Mouse (Mus musculus): ENCODE results near the gene Zfp641. TPM values are rescaled to one million over a fixed set of nuclear protein-coding genes. Genes with fewer than 3 reads are reported as not detected.

The Zfp641 gene
- polyA plus RNA-seq, 1 experiment from 2014 or later: 0.15 TPM

- ATAC-seq (ENCODE audit: low read depth): no peak
- H3K27me3 ChIP-seq (ENCODE audit: control insufficient read depth, insufficient read depth, low read depth, low read length): no peaks in the 10 kb centered on the region
- H3K4me2 ChIP-seq (ENCODE audit: low read depth, low read length): no peak overlapping the region
- no peaks in the 10 kb centered on the region for H3K4me1 ChIP-seq (ENCODE audit: control insufficient read depth, low read depth, low read length)
- H3K9me3 ChIP-seq (replicated peaks; ENCODE audit: control insufficient read depth, low read length): no peaks in the 10 kb centered on the region
- no peaks in the 10 kb centered on the region for H3K36me3 ChIP-seq (ENCODE audit: control insufficient read depth, insufficient read depth)
- WGBS (ENCODE audit: insufficient replicate concordance): 77% methylated on average over 13 of the region's 13 CpGs
- no peak overlapping the region for H3K9ac ChIP-seq (ENCODE audit: low read depth, low read length)
- no peak overlapping the region for H3K27ac ChIP-seq (ENCODE audit: low read length)
- H3K4me3 ChIP-seq (ENCODE audit: low read depth, low read length): no peak overlapping the region
These were observed 39.7 kb downstream of the Zfp641 start for GRCm38 (mm10) chr15:98256271-98256670.

Other genes starting within 250 kb of the Zfp641 start
- gene Pfkm, start 203.6 kb downstream of the Zfp641 start, polyA plus RNA-seq (2015; fragmentation: Nextera tagmentation; extraction: Ambion mirVana): 21.1 and 22.7 TPM in 2 replicates
- 12.5 and 12.9 TPM in 2 replicates for gene Senp1, start 202.4 kb downstream of the Zfp641 start, polyA plus RNA-seq (2015; fragmentation: Nextera tagmentation; extraction: Ambion mirVana)
- gene Asb8, start 130.5 kb downstream of the Zfp641 start, polyA plus RNA-seq (2015; fragmentation: Nextera tagmentation; extraction: Ambion mirVana): 22.3 and 22.8 TPM in 2 replicates
- 0.07 TPM in 1 of 2 replicates, not detected in the other for gene Ccdc184, start 129.0 kb downstream of the Zfp641 start, polyA plus RNA-seq (2015; fragmentation: Nextera tagmentation; extraction: Ambion mirVana)
- not detected in 2 replicates for gene Olfr288, start 100.6 kb downstream of the Zfp641 start, polyA plus RNA-seq (2015; fragmentation: Nextera tagmentation; extraction: Ambion mirVana)
- not detected in 2 replicates for gene Gm44579, start 75.2 kb downstream of the Zfp641 start, polyA plus RNA-seq (2015; fragmentation: Nextera tagmentation; extraction: Ambion mirVana)
- not detected in 2 replicates for gene Olfr287, start 75.1 kb downstream of the Zfp641 start, polyA plus RNA-seq (2015; fragmentation: Nextera tagmentation; extraction: Ambion mirVana)
- not detected in 2 replicates for gene Olfr286, start 61.7 kb downstream of the Zfp641 start, polyA plus RNA-seq (2015; fragmentation: Nextera tagmentation; extraction: Ambion mirVana)
- not detected in 2 replicates for gene H1fnt, start 38.9 kb downstream of the Zfp641 start, polyA plus RNA-seq (2015; fragmentation: Nextera tagmentation; extraction: Ambion mirVana)
- gene Olfr285, start 21.2 kb upstream of the Zfp641 start, polyA plus RNA-seq (2015; fragmentation: Nextera tagmentation; extraction: Ambion mirVana): not detected in 2 replicates
- gene Olfr284, start 44.8 kb upstream of the Zfp641 start, polyA plus RNA-seq (2015; fragmentation: Nextera tagmentation; extraction: Ambion mirVana): not detected in 2 replicates
- not detected in 2 replicates for gene Olfr283, start 84.8 kb upstream of the Zfp641 start, polyA plus RNA-seq (2015; fragmentation: Nextera tagmentation; extraction: Ambion mirVana)
- gene Olfr282, start 135.1 kb upstream of the Zfp641 start, polyA plus RNA-seq (2015; fragmentation: Nextera tagmentation; extraction: Ambion mirVana): not detected in 2 replicates
- gene Olfr281, start 156.4 kb upstream of the Zfp641 start, polyA plus RNA-seq (2015; fragmentation: Nextera tagmentation; extraction: Ambion mirVana): not detected in 2 replicates
- gene OR5BS1P, start 173.7 kb upstream of the Zfp641 start, polyA plus RNA-seq (2015; fragmentation: Nextera tagmentation; extraction: Ambion mirVana): not detected in 2 replicates
- not detected in 2 replicates for gene Lalba, start 186.6 kb upstream of the Zfp641 start, polyA plus RNA-seq (2015; fragmentation: Nextera tagmentation; extraction: Ambion mirVana)
- gene Olfr279, start 196.2 kb upstream of the Zfp641 start, polyA plus RNA-seq (2015; fragmentation: Nextera tagmentation; extraction: Ambion mirVana): not detected in 2 replicates
- 28.3 and 28.5 TPM in 2 replicates for gene Kansl2, start 238.1 kb upstream of the Zfp641 start, polyA plus RNA-seq (2015; fragmentation: Nextera tagmentation; extraction: Ambion mirVana)